Mouse (Mus musculus): ENCODE results near the gene 2610301B20Rik. TPM values are rescaled to one million over a fixed set of nuclear protein-coding genes. Genes with fewer than 3 reads are reported as not detected.

The 2610301B20Rik gene
- 24.9 and 35.7 TPM in 2 replicates for polyA plus RNA-seq (2012; rRNA removed)

GRCm38 (mm10) chr4:10873920-10874665, at the start of gene 2610301B20Rik:
Gene 2610301B20Rik (plus strand): TSS chr4:10874498.

Data from central nervous system, embryonic 11.5 days (tissue).